Mouse (Mus musculus): ENCODE measurements around the gene Chp2.

The Chp2 gene

DNA sequence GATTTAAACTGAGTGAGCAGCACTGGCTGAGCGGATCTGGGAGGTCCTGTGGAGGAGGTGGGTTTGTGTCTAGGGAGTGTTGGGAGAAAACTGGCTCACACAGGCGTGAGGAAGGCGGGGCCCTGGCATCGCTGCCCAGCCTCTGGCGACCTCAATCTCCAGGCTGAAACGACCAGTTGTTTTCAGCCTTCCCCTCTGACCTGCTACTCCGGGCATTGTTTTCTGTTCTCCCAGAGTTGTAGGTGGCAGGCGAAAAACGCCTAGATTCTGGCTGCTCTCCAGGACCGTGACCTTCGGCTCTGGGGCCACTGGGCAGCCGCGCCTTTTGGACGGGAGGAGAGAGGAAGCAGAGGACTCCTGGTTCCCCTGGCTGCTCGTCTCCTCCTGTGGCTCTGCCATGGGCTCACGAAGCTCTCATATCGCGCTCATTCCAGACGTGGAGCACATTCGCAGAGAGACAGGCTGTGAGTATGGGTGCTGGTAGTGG lies at the start of gene Chp2:
TSS of gene Chp2 (plus strand) at position 182 of the 487 bp plus-strand sequence.
- TF ChIP-seq POU5F1 (IDR thresholded peaks at IDR 0.05; ENCODE audit: borderline replicate concordance, low read length), result no peak
- TF ChIP-seq NANOG (IDR thresholded peaks at IDR 0.05; ENCODE audit: borderline replicate concordance, low read length), result no peak
- no peak for TF ChIP-seq CTCF (conservative IDR thresholded peaks at IDR 0.05; ENCODE audit: low read length)
- H3K4me3 ChIP-seq (replicated peaks; ENCODE audit: low read length), result peak within 1 kb of the TSS; percentile 60
- H3K36me3 ChIP-seq (ENCODE audit: insufficient read depth, low read length), result no peaks in the 10 kb centered on the region
- peaks cover 23% of the 10 kb centered on the region for H3K27me3 ChIP-seq (ENCODE audit: insufficient read depth, low read length)
- H3K4me1 ChIP-seq (replicated peaks; ENCODE audit: low read depth, low read length), result peaks cover 23% of the 10 kb centered on the region
- H3K9me3 ChIP-seq (ENCODE audit: low read length), result peaks cover 5% of the 10 kb centered on the region

DNA sequence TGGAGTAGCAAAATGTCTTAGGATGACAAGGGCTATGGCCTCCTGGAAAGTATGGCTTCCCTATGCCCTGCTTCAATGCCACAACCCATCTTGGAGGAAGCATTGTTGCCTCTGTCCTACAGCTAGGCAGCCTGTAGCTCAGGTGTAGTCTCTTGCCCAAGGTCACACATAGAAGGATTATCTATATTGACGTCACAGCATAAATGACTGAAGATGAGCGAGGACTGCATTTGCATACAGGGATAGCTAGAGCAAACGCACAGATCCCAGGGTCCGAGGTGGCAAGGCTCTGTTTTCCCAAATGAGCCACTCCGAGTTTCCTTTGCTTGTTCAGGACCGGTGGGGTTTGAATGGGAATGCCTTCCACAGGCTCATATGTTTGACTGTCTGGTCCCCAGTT lies 48.6 kb upstream of the Chp2 start:
- no peak overlapping the region for H3K4me3 ChIP-seq (replicated peaks; ENCODE audit: low read length)
- H3K27me3 ChIP-seq (ENCODE audit: insufficient read depth, low read length), result peaks cover 10% of the 10 kb centered on the region; the same call in 1 of the 2 replicates
- no peaks in the 10 kb centered on the region for H3K9me3 ChIP-seq (ENCODE audit: low read length)
- H3K4me1 ChIP-seq (replicated peaks; ENCODE audit: low read depth, low read length), result peaks cover 59% of the 10 kb centered on the region
- H3K36me3 ChIP-seq (ENCODE audit: insufficient read depth, low read length), result peaks cover 54% of the 10 kb centered on the region
- no peak for TF ChIP-seq NANOG (IDR thresholded peaks at IDR 0.05; ENCODE audit: borderline replicate concordance, low read length)
- no peak for TF ChIP-seq CTCF (conservative IDR thresholded peaks at IDR 0.05; ENCODE audit: low read length)
- TF ChIP-seq POU5F1 (IDR thresholded peaks at IDR 0.05; ENCODE audit: borderline replicate concordance, low read length), result no peak

DNA sequence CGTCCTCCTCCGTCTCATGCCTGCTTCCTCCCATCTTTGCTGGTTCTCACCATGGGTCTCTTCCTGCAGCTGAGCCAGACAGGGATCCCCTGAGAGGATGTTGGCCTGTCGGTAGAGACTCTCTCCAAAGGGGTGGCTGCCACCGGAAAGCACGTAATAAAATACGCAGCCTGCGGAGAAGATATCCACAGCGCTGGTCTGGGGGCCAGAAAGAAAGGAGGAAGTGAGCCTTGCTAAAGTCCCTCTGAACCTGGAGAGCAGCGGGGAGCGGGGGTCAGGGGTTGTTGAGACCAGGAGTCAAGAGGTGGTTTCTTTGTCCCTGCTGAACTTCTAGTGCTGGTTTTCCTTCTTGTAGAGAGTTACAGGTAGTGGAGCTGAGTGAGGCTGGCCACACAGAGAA lies 47.7 kb upstream of the Chp2 start:
- Histone ChIP-seq H3K36me3 (ENCODE audit: insufficient read depth, low read length) (peaks cover 45% of the 10 kb centered on the region), H3K4me1 (replicated peaks; ENCODE audit: low read depth, low read length) (peaks cover 53% of the 10 kb centered on the region), H3K27me3 (ENCODE audit: insufficient read depth, low read length) (peaks cover 17% of the 10 kb centered on the region), H3K9me3 (ENCODE audit: low read length) (no peaks in the 10 kb centered on the region), H3K4me3 (replicated peaks; ENCODE audit: low read length) (no peak overlapping the region)
- TF ChIP-seq NANOG (IDR thresholded peaks at IDR 0.05; ENCODE audit: borderline replicate concordance, low read length), result no peak
- no peak for TF ChIP-seq CTCF (conservative IDR thresholded peaks at IDR 0.05; ENCODE audit: low read length)
- TF ChIP-seq POU5F1 (IDR thresholded peaks at IDR 0.05; ENCODE audit: borderline replicate concordance, low read length), result no peak

DNA sequence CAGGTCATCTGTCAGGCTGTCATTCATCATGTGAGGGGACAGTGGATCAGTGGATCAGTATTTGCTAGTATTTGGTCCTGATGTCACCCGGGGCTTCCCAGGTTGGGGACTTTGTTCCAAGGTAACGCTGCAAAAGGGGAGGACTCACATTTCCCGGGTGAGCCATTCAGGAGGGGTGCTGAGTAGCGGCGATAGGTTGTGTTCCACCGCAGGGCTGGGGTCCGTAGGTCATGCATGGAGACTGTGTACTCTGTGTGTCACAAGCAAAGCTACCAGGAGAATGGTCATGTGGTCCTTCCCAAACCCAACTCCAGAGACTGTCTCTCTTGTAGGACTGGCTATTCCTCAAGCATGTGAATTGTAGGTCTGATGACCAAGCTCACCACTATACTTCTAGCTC lies 38.6 kb upstream of the Chp2 start:
- no peak for TF ChIP-seq POU5F1 (IDR thresholded peaks at IDR 0.05; ENCODE audit: borderline replicate concordance, low read length)
- TF ChIP-seq CTCF (conservative IDR thresholded peaks at IDR 0.05; ENCODE audit: low read length), result no peak
- no peak for TF ChIP-seq NANOG (IDR thresholded peaks at IDR 0.05; ENCODE audit: borderline replicate concordance, low read length)

DNA sequence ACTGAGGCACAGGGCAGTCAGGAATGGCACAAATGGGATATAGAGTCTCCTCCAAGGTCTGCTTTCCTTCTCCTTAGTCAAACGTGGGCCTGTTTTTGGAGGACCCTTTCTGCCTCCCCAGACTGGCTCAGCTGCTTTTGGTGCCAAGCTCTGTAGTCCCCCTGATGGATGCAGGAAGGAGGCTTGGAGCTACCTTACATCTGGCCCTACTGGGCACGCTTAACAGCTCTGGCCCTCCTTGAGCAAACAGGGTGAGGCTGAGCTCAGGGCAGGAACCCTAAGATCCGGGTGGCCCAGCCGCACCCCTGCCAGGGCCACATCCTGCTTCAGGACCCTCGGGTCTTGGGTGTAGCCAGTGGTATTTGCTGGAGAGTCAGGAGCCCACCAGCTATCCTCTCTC lies 34.7 kb upstream of the Chp2 start:
- TF ChIP-seq CTCF (conservative IDR thresholded peaks at IDR 0.05; ENCODE audit: low read length), result no peak
- TF ChIP-seq POU5F1 (IDR thresholded peaks at IDR 0.05; ENCODE audit: borderline replicate concordance, low read length), result no peak
- TF ChIP-seq NANOG (IDR thresholded peaks at IDR 0.05; ENCODE audit: borderline replicate concordance, low read length), result no peak
- peaks cover 6% of the 10 kb centered on the region for H3K4me1 ChIP-seq (replicated peaks; ENCODE audit: low read depth, low read length)
- H3K36me3 ChIP-seq (ENCODE audit: insufficient read depth, low read length), result no peaks in the 10 kb centered on the region
- peaks cover 33% of the 10 kb centered on the region for H3K27me3 ChIP-seq (ENCODE audit: insufficient read depth, low read length)
- no peaks in the 10 kb centered on the region for H3K9me3 ChIP-seq (ENCODE audit: low read length)
- H3K4me3 ChIP-seq (replicated peaks; ENCODE audit: low read length), result no peak overlapping the region

More for the DNA sequence above, 38.6 kb upstream of the Chp2 start:
- no peaks in the 10 kb centered on the region for H3K9me3 ChIP-seq (ENCODE audit: low read length)
- H3K36me3 ChIP-seq (ENCODE audit: insufficient read depth, low read length), result no peaks in the 10 kb centered on the region
- H3K4me3 ChIP-seq (replicated peaks; ENCODE audit: low read length), result no peak overlapping the region
- peaks cover 4% of the 10 kb centered on the region for H3K4me1 ChIP-seq (replicated peaks; ENCODE audit: low read depth, low read length)
- H3K27me3 ChIP-seq (ENCODE audit: insufficient read depth, low read length), result peaks cover 42% of the 10 kb centered on the region

DNA sequence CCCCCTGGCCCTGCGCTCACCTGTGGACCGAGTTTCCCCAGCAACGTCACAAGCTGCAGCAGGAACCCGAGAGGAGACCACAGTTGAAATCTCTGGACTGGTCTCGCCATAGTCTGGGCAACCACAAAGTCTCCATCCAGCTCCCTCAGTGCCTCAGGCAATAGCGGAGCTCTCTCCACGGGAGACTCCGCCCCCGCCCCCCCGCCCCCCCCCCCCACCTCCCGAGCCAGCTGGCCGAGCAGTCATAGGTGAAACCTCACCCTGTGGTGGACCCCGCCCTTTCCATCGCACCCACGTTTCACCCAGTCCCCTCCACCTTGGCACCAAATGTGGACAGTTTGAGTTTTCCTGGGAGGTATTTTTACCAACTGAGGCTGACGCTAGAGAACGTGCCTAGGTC lies 33.3 kb upstream of the Chp2 start, which contains the start of gene Ern2:
TSS of gene Ern2 (minus strand) at position 165 of the 400 bp plus-strand sequence.
- Histone ChIP-seq H3K27me3 (ENCODE audit: insufficient read depth, low read length) (peaks cover 25% of the 10 kb centered on the region), H3K9me3 (ENCODE audit: low read length) (no peaks in the 10 kb centered on the region), H3K36me3 (ENCODE audit: insufficient read depth, low read length) (no peaks in the 10 kb centered on the region), H3K4me1 (replicated peaks; ENCODE audit: low read depth, low read length) (peaks cover 18% of the 10 kb centered on the region), H3K4me3 (replicated peaks; ENCODE audit: low read length) (peak within 1 kb of the TSS; percentile 49)
- TF ChIP-seq NANOG (IDR thresholded peaks at IDR 0.05; ENCODE audit: borderline replicate concordance, low read length), result no peak
- no peak for TF ChIP-seq CTCF (conservative IDR thresholded peaks at IDR 0.05; ENCODE audit: low read length)
- TF ChIP-seq POU5F1 (IDR thresholded peaks at IDR 0.05; ENCODE audit: borderline replicate concordance, low read length), result no peak

DNA sequence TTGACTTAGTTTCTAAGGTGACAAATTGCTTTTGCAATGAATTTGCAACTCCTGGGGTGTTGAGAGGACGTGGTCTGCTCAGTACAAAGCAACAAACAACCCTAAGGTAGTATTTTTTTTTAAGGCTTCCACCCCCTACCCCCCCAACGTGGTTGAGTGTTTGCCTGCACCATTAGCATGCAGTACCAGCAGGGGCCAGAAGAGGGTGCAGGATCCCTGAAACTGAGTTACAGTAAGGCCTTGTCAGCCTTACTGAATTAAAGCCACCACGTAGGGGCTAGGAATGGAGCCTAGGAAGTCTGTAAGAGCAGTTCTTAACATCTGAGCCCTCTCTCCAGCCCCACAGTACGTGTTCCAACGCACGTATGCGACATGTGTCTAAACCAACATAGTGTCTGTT lies 29.8 kb upstream of the Chp2 start:
- H3K36me3 ChIP-seq (ENCODE audit: insufficient read depth, low read length), result no peaks in the 10 kb centered on the region
- no peaks in the 10 kb centered on the region for H3K9me3 ChIP-seq (ENCODE audit: low read length)
- TF ChIP-seq NANOG (IDR thresholded peaks at IDR 0.05; ENCODE audit: borderline replicate concordance, low read length), result no peak
- peak; percentile 89 for TF ChIP-seq CTCF (conservative IDR thresholded peaks at IDR 0.05; ENCODE audit: low read length)
- peaks cover 27% of the 10 kb centered on the region for H3K4me1 ChIP-seq (replicated peaks; ENCODE audit: low read depth, low read length)
- 0 out of 2 replicates have a peak, but pooled peaks cover 12% of the 10 kb centered on the region for H3K27me3 ChIP-seq (ENCODE audit: insufficient read depth, low read length)
- no peak overlapping the region for H3K4me3 ChIP-seq (replicated peaks; ENCODE audit: low read length)

GRCm38 (mm10) chr7:122191097-122191496 lies 28.2 kb upstream of the Chp2 start:
- Histone ChIP-seq H3K4me1 (replicated peaks; ENCODE audit: low read depth, low read length) (peaks cover 21% of the 10 kb centered on the region), H3K36me3 (ENCODE audit: insufficient read depth, low read length) (no peaks in the 10 kb centered on the region), H3K27me3 (ENCODE audit: insufficient read depth, low read length) (0 out of 2 replicates have a peak, but pooled peaks cover 2% of the 10 kb centered on the region), H3K9me3 (ENCODE audit: low read length) (peaks cover 9% of the 10 kb centered on the region), H3K4me3 (replicated peaks; ENCODE audit: low read length) (peak overlapping the region; percentile 17)
- TF ChIP-seq POU5F1 (IDR thresholded peaks at IDR 0.05; ENCODE audit: borderline replicate concordance, low read length) (no peak), NANOG (IDR thresholded peaks at IDR 0.05; ENCODE audit: borderline replicate concordance, low read length) (no peak), CTCF (conservative IDR thresholded peaks at IDR 0.05; ENCODE audit: low read length) (no peak)

DNA sequence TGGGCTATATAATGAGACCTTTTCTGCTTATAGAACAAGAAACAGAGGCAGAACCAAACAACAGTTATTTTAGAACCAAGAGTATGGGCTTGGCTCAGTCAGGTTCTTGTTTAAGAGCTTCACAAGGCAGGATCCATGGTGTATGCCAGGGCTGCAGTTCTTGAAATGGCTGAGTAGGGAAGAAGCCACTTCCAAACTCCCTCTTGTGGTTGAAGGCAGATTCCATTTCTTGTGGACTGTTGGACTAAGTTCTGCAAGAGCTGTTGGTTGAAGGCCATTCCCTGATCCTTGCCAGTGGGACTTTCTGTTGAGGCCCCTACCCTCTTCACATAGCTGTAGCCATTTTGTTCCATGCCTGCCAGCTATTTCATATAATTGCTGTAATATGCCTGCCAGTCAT lies 25.4 kb upstream of the Chp2 start:
- Histone ChIP-seq H3K9me3 (ENCODE audit: low read length) (peaks cover 9% of the 10 kb centered on the region), H3K36me3 (ENCODE audit: insufficient read depth, low read length) (no peaks in the 10 kb centered on the region), H3K4me3 (replicated peaks; ENCODE audit: low read length) (no peak overlapping the region), H3K27me3 (ENCODE audit: insufficient read depth, low read length) (no peaks in the 10 kb centered on the region), H3K4me1 (replicated peaks; ENCODE audit: low read depth, low read length) (peaks cover 27% of the 10 kb centered on the region)
- TF ChIP-seq NANOG (IDR thresholded peaks at IDR 0.05; ENCODE audit: borderline replicate concordance, low read length) (no peak), CTCF (conservative IDR thresholded peaks at IDR 0.05; ENCODE audit: low read length) (no peak), POU5F1 (IDR thresholded peaks at IDR 0.05; ENCODE audit: borderline replicate concordance, low read length) (no peak)

Data from E14TG2a.4 (cell line).